Mouse (Mus musculus) forebrain, embryonic 14.5 days (tissue): ENCODE results near the gene Sh3rf1. TPM values are rescaled to one million over a fixed set of nuclear protein-coding genes. Genes with fewer than 3 reads are reported as not detected.

Source experiments
- ATAC-seq: fragments of 200-750 bp; cut with Nextera tagmentation; 2 replicates; pipeline ENCODE4 v1.8.0; 2017; ENCODE audit warnings: mild to moderate bottlenecking, moderate library complexity
- DNase-seq: peaks from one replicate; pipeline ENCODE4 v3.0.0-alpha.2; 2015; ENCODE audit warnings: low spot score
- H3K27ac ChIP-seq: fragments of 300-500 bp; sonication (generic); 2 replicates; pipeline ENCODE4 v1.5.1; 2014; ENCODE audit warnings: low read depth, mild to moderate bottlenecking, control low read depth, low read length, moderate library complexity
- H3K27me3 ChIP-seq: fragments of 300-500 bp; sonication (generic); replicated peaks from 2 replicates; pipeline ENCODE4 v1.6.1; 2014; ENCODE audit warnings: low read length, control low read depth, mixed read lengths; ENCODE audit not compliant: control insufficient read depth, insufficient read depth
- H3K36me3 ChIP-seq: fragments of 300-500 bp; sonication (generic); 2 replicates; pipeline ENCODE4 v1.6.1; 2014; ENCODE audit warnings: low read length, control low read depth; ENCODE audit not compliant: control insufficient read depth, insufficient read depth
- H3K4me1 ChIP-seq: fragments of 300-500 bp; sonication (generic); 2 replicates; pipeline ENCODE4 v1.6.1; 2014; ENCODE audit warnings: antibody characterized with exemption, low read length, control low read depth; ENCODE audit not compliant: control insufficient read depth, insufficient read depth
- H3K4me2 ChIP-seq: fragments of 300-500 bp; sonication (generic); 2 replicates; pipeline ENCODE4 v1.6.1; 2014; ENCODE audit warnings: mild to moderate bottlenecking, control low read depth, low read length
- H3K4me3 ChIP-seq: fragments of 300-500 bp; sonication (generic); 2 replicates; pipeline ENCODE4 v1.5.1; 2014; ENCODE audit warnings: low read depth, low read length, control low read depth
- H3K9ac ChIP-seq: fragments of 300-500 bp; sonication (generic); 2 replicates; pipeline ENCODE4 v1.6.1; 2014; ENCODE audit warnings: mild to moderate bottlenecking, low read length, control low read depth, moderate library complexity
- H3K9me3 ChIP-seq: fragments of 300-500 bp; sonication (generic); replicated peaks from 2 replicates; pipeline ENCODE4 v1.6.1; 2016; ENCODE audit warnings: low read length, control low read depth, mixed read lengths; ENCODE audit not compliant: control insufficient read depth
- WGBS: fragments of 180-500 bp; shearing (Covaris S2); extraction: QIAGEN DNeasy Blood & Tissue Kit; methylation state at CpG from one replicate; pipeline ENCODE4 v1.1.7; 2014; 5-methylcytosine and 5-hydroxymethylcytosine counted together
- polyA plus RNA-seq: library from polyadenylated mRNA; unstranded; fragments of >200 nt; fragmentation: Nextera tagmentation; extraction: Ambion mirVana; gene quantifications from 2 replicates; pipeline ENCODE4 v1.2.1, GENCODE M21; 2014

Gene Sh3rf1
- polyA plus RNA-seq, 1 experiment from 2014 or later, result 27.1 TPM

GRCm38 (mm10) chr8:61229511-61230195 lies 6.0 kb downstream of the Sh3rf1 start:
- no peaks in the 10 kb centered on the region for H3K27me3 ChIP-seq
- no peaks in the 10 kb centered on the region for H3K9me3 ChIP-seq
- WGBS, result 83% methylated on average over 12 of the region's 12 CpGs
- H3K4me2 ChIP-seq, result peak overlapping the region; percentile 1; the same call in 1 of the 2 replicates
- peaks cover 41% of the 10 kb centered on the region for H3K4me1 ChIP-seq
- DNase-seq (no peak), ATAC-seq (no peak)
- H3K36me3 ChIP-seq, result peaks cover 6% of the 10 kb centered on the region; the same call in 1 of the 2 replicates
- no peak overlapping the region for H3K9ac ChIP-seq
- H3K27ac ChIP-seq, result no peak overlapping the region
- no peak overlapping the region for H3K4me3 ChIP-seq

- Histone ChIP-seq H3K36me3 (peaks cover 6% of the 10 kb centered on the region; the same call in 1 of the 2 replicates), H3K4me1 (peaks cover 38% of the 10 kb centered on the region), H3K27ac (no peak overlapping the region), H3K9me3 (no peaks in the 10 kb centered on the region), H3K9ac (no peak overlapping the region), H3K27me3 (no peaks in the 10 kb centered on the region), H3K4me2 (no peak overlapping the region), H3K4me3 (no peak overlapping the region)
- ATAC-seq (no peak), DNase-seq (no peak)
- WGBS, result 95% methylated on average over 11 of the region's 11 CpGs
Measured at GRCm38 (mm10) chr8:61230881-61231755, 7.4 kb downstream of the Sh3rf1 start.

GRCm38 (mm10) chr8:61235499-61235898 lies 11.8 kb downstream of the Sh3rf1 start:
- H3K27ac ChIP-seq, result no peak overlapping the region
- H3K4me1 ChIP-seq, result peaks cover 22% of the 10 kb centered on the region
- no peak overlapping the region for H3K4me2 ChIP-seq
- no peaks in the 10 kb centered on the region for H3K27me3 ChIP-seq
- ATAC-seq (no peak), DNase-seq (no peak)
- 90% methylated on average over 5 of the region's 5 CpGs for WGBS
- no peaks in the 10 kb centered on the region for H3K36me3 ChIP-seq
- no peak overlapping the region for H3K4me3 ChIP-seq
- H3K9ac ChIP-seq, result no peak overlapping the region
- H3K9me3 ChIP-seq, result no peaks in the 10 kb centered on the region

- H3K4me1 ChIP-seq, result peaks cover 17% of the 10 kb centered on the region
Measured at GRCm38 (mm10) chr8:61236506-61237268, 13.0 kb downstream of the Sh3rf1 start.

GRCm38 (mm10) chr8:61239576-61239975 lies 15.9 kb downstream of the Sh3rf1 start:
- Histone ChIP-seq H3K9me3 (no peaks in the 10 kb centered on the region), H3K4me1 (peaks cover 13% of the 10 kb centered on the region), H3K36me3 (no peaks in the 10 kb centered on the region), H3K9ac (no peak overlapping the region), H3K27ac (no peak overlapping the region), H3K27me3 (no peaks in the 10 kb centered on the region), H3K4me3 (no peak overlapping the region), H3K4me2 (no peak overlapping the region)
- no peak for DNase-seq
- 51% methylated on average over 3 of the region's 3 CpGs for WGBS
- no peak for ATAC-seq

More at GRCm38 (mm10) chr8:61236506-61237268, 13.0 kb downstream of the Sh3rf1 start:
- Histone ChIP-seq H3K27ac (no peak overlapping the region; the same call in 1 of the 2 replicates), H3K36me3 (no peaks in the 10 kb centered on the region), H3K9ac (no peak overlapping the region), H3K27me3 (no peaks in the 10 kb centered on the region), H3K4me3 (no peak overlapping the region), H3K9me3 (no peaks in the 10 kb centered on the region), H3K4me2 (no peak overlapping the region)
- WGBS, result 68% methylated on average over 9 of the region's 9 CpGs
- DNase-seq (peak; percentile 89), ATAC-seq (peak; percentile 95)

GRCm38 (mm10) chr8:61241229-61241628 lies 17.6 kb downstream of the Sh3rf1 start:
- no peak for ATAC-seq
- no peaks in the 10 kb centered on the region for H3K9me3 ChIP-seq

GRCm38 (mm10) chr8:61242896-61243295 lies 19.2 kb downstream of the Sh3rf1 start:
- no peak overlapping the region for H3K27ac ChIP-seq
- H3K27me3 ChIP-seq, result no peaks in the 10 kb centered on the region
- H3K36me3 ChIP-seq, result no peaks in the 10 kb centered on the region
- H3K9ac ChIP-seq, result no peak overlapping the region
- H3K9me3 ChIP-seq, result no peaks in the 10 kb centered on the region
- no peak overlapping the region for H3K4me2 ChIP-seq
- 96% methylated on average over 19 of the region's 19 CpGs for WGBS
- DNase-seq (no peak), ATAC-seq (no peak)
- peaks cover 10% of the 10 kb centered on the region for H3K4me1 ChIP-seq
- no peak overlapping the region for H3K4me3 ChIP-seq

More at GRCm38 (mm10) chr8:61241229-61241628, 17.6 kb downstream of the Sh3rf1 start:
- WGBS, result 87% methylated on average over 8 of the region's 8 CpGs
- H3K4me1 ChIP-seq, result peaks cover 7% of the 10 kb centered on the region
- H3K27ac ChIP-seq, result no peak overlapping the region
- H3K9ac ChIP-seq, result no peak overlapping the region
- H3K4me2 ChIP-seq, result no peak overlapping the region
- DNase-seq, result no peak
- no peaks in the 10 kb centered on the region for H3K27me3 ChIP-seq
- H3K36me3 ChIP-seq, result no peaks in the 10 kb centered on the region
- H3K4me3 ChIP-seq, result no peak overlapping the region

- DNase-seq (no peak), ATAC-seq (no peak)
- no peaks in the 10 kb centered on the region for H3K27me3 ChIP-seq
- H3K9ac ChIP-seq, result no peak overlapping the region
- no peak overlapping the region for H3K4me2 ChIP-seq
- no peaks in the 10 kb centered on the region for H3K36me3 ChIP-seq
- WGBS, result 93% methylated on average over 5 of the region's 5 CpGs
- H3K9me3 ChIP-seq, result no peaks in the 10 kb centered on the region
- H3K4me3 ChIP-seq, result no peak overlapping the region
- H3K27ac ChIP-seq, result no peak overlapping the region
- H3K4me1 ChIP-seq, result peaks cover 11% of the 10 kb centered on the region
Measured at GRCm38 (mm10) chr8:61243491-61243890, 19.8 kb downstream of the Sh3rf1 start.
